Mouse (Mus musculus) mouse embryonic stem cell (cell line): ENCODE measurements around the gene Ltb4r2.

Source experiments
- in situ Hi-C, 2 experiments: fragments of 300-500 bp; cut with MboI; formaldehyde crosslinking; loops; 1 replicate in 1 of 2; 3 replicates in 1 of 2; pipeline ENCODE4 v1.14.3; 2019 to 2020; ENCODE audit warnings: low sequenced_read_pairs in 2 of 2, low pct_unique_long_range_greater_than_20kb in 1 of 2, mixed read lengths in 1 of 2; ENCODE audit not compliant: unreplicated experiment in 1 of 2

Gene Ltb4r2

DNA sequence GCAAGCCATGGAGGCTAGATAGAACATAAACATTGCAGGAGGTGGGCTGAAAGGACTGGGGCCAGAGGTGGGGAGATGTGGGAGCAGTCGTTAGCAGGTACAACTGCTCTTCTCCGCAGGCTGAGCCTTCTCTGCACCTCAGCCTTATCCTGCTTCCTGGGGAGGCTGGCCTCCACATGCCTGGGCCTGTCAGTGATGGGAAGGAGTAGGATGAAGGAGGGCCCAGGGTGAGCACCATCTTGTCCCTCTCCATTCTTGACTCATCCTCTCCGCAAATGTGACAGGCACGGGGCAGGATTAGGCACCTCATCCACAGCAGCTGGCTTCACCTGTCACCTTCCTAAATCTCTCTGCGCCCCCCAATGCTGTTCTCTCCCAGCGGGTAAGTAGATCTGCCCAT, at the start of gene Ltb4r2:
Ltb4r2 (plus strand) TSS at position 266 of the 400 bp plus-strand sequence.
- in situ Hi-C loops: no loop called here

DNA sequence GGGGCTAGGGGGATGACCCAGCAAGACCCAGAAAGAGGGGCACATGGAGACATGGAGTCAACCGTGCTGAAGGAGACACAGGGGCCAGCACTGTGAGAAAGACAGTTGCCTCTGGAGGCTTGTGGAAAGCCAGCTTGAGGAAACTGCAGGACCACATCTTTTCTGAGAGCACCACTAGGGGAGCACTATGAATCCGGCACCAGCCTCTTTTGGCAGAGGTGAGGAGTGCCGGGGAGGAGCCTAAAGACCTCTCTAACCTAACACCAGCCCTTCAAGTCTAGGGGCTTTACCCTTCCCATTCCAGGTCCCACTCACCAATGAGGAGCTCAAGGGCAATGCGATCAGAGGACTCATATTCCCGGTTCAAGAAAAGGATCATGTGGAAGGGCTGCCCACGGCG, 49.4 kb upstream of the Ltb4r2 start:
- in situ Hi-C loops: no loop called here

DNA sequence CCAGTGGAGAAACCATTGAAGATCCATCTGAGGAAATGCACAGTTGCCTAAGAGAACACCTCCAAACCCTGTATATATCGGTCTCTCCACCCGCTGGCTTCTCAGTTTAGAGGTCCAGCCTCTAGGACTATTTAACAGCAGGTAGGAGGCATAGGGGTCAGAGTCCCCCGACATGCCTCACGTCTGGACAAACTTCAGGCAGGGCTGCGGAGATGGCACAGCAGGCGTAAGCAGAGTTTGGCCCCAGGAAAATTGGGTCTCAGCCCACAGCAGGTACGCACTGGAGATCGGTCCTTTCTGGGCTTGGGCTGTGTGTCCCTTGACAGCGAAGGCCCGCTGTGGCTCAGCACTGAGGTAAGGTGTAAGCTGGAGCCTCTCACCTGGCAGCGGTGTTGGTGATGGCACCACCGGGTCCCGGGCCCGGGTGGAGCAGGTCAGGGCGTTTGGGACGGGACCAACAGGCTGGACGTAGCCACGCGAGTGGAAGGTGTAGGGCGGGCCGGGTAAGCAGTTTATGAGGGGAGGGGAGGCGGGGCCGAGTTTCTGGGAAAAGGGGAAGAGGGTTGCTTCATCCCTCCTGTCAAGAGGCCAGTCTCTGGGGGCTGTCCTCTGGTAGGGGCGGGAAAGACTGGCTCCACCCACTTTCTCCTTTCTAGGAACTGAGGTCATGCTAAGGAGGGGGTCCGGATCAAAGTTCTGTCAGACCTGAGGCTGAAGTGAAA, 48.1 kb upstream of the Ltb4r2 start:
- in situ Hi-C loops: no loop called here

DNA sequence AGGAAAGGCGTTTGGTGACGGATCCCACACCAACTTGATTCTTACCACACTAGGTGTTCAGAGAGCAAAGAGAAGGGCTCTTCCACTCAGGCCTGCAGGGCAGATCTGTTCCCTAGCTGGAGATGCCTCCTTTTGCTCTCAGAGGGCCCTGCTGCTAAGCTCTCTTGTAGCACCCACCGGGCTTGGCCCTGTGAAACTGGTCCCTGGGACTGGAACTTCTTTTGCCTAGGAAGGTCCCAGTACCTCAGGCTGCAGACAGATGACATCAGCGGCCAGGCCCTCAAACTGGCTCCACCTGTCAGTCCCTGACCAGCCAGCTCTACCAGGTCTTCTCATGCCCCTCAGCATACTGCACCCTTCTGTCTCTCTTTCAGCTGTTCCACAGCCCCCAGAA, 47.5 kb upstream of the Ltb4r2 start, which contains the start of gene Tgm1:
Tgm1 (minus strand) TSS at position 198 of the 394 bp plus-strand sequence.
- in situ Hi-C loops: no loop called here

GRCm38 (mm10) chr14:55714893-55715292, 46.3 kb upstream of the Ltb4r2 start:
- in situ Hi-C loops: no loop called here

DNA sequence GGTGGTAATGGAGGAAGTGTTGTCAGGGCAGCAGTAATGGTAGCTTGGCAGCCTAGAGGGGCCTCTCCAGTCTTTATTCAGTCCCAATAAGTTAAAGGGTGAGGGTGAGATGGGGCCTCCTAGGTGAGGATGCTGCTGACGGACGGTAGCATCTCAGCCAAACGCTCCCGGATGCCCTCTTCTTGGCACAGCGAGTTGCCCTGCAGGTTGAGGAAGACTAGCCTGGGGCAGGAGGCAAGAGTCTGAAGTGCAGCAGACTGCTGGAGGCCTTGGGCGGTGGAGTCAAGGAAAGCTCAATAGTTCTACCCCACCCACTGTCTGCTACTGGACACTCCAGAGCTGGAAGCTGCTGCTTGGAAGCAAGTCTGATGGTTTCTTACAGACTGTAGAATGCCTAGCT, 45.0 kb upstream of the Ltb4r2 start:
- in situ Hi-C loops: no loop called here

DNA sequence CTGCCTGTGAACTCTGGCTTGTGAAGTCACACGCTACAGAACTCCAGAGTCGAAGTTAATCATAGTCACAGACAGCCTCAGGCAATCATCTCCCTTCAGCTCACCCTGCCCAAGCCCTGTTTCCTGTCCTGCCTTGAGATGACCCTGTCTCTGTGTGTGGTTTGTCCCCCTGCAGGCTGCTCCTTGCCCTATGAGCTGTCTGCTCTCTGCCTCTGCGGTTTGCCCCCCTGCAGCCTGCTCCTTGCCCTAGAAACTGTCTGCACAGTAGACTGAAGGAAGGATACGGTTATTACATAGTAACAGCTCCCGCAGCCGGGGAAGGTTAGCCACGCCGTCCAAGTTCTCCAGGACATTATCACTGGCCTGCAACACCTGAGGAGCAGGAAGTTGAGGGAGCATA, 44.3 kb upstream of the Ltb4r2 start:
- in situ Hi-C loops: no loop called here

DNA sequence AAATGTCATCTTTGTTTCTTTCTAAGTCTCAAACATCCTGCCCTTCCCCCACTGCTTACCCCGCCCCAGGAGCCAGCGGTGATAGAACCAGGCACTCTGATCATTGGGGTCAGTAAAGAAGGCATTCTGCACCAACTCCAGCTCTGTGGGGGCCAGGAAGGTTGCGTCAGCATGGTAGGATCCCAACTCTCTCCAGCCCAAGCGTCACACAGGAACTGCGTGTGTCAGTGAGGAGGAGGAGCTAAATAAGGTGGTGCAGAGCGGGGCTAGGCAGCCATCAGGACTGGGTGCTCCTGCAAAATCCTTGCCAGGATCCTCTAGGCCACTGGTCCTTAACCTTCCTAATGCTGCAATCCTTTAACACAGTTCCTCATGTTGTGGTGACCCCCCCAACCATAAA, 41.5 kb upstream of the Ltb4r2 start:
- in situ Hi-C loops: no loop called here

DNA sequence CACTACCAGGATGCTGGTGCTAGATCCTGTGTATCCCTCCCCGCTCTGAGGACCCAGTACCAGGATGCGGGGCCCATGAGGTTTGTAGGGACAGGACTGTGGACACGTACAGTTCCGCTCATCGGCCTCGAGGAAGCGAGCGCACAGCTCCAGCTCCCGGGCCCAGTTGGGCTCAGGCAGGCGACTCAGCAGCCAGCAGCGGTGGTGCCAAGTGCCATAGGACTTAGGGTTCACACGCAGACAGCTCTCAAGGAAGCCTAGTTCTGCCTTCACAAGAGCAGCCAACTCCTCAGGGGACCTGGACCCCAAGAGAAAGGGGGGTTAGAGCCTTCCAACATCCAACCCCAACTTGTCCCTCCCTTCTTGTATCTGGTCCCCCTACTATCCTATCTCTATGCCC, 40.6 kb upstream of the Ltb4r2 start:
- in situ Hi-C loops: no loop called here

DNA sequence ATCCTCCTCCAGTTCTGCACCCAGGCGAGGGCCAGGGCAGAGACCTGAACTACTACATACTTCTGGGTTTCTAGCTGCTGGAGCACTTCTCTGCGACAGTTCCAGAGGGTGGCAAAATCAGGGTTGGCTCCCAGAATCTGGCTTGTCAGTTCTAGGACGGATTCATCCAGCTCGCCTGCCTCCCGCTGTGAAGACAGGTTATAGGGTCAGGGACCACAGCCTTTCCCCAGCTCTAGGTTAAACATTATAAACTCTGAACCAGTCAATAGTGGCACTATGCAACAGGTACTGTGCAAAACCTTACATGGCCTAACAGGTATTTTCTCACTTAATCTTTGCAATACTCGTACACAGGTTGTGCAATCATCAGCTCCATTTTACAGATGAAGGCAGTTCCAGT, 40.2 kb upstream of the Ltb4r2 start:
- in situ Hi-C loops: no loop called here

- in situ Hi-C loops: no loop called here
Observed at GRCm38 (mm10) chr14:55721700-55722437, 39.4 kb upstream of the Ltb4r2 start, which contains the start of gene Rabggta. TSS of gene Rabggta (minus strand) at chr14:55722263.

- in situ Hi-C loops: no loop called here
Observed at GRCm38 (mm10) chr14:55722438-55722945, 38.7 kb upstream of the Ltb4r2 start.

DNA sequence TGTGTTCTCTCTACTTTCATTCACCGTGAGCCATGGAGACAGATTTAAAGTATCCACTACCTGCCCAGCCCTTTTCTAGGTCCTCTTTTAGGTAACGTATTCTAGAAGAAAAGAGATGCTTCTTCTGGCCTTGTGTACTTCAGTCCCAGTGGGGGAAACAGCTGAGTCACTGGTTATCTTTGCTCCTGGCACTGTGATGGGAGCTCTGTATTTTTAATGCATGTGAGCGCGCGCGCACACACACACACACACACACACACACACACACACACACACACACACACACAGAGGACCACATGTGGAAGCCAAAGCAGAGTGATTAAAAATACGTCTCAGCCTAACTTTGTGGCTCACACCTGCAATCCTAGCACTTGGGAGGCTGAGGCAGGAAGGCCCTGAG, 37.8 kb upstream of the Ltb4r2 start:
- in situ Hi-C loops: no loop called here

GRCm38 (mm10) chr14:55724411-55724871, 36.8 kb upstream of the Ltb4r2 start:
- in situ Hi-C loops: no loop called here

DNA sequence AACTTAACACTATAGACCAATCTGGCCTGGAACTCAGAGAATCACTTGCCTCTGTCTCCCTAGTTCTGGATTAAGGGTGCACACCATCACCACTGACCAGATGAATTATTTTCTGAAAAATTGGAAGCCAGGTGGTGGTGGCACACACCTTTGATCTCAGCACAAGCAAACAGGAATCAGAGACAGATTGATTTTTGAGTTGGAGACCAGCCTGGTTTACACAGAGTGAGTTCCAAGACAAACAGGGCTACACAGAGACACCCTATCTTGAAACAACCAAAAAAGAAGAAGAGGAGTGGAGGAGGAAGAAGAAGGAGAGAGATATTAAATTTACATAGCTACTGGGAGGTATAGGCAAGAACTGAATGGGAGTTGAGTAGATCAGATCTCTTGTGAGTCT, 35.0 kb upstream of the Ltb4r2 start:
- in situ Hi-C loops: no loop called here

- in situ Hi-C loops: no loop called here
Observed at GRCm38 (mm10) chr14:55727889-55728685, 33.1 kb upstream of the Ltb4r2 start.

- in situ Hi-C loops: no loop called here
Observed at GRCm38 (mm10) chr14:55730116-55730515, 31.1 kb upstream of the Ltb4r2 start.

GRCm38 (mm10) chr14:55730531-55731032, 30.6 kb upstream of the Ltb4r2 start:
- in situ Hi-C loops: no loop called here

DNA sequence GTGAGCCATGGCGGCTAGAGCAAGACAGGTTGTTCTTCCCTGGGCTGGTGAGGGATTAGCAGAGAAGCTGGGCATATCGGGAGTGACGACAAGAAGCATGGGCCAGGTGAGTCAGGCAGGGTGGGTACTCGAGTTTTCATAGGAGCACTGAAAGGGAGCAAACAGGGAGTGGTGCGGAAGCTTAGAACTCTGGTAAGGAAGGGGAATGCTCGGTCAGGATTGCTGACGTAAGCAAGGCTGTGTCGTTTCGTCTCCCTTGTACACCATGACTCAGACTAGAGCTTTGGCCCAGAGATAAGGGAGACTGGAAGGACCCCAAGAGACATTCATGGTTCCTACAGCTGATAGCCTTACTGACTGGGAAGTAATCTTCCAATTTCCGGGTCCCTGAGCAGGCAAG, 27.3 kb upstream of the Ltb4r2 start:
- in situ Hi-C loops: no loop called here
